Mouse (Mus musculus): Measurements from ENCODE around the gene AU022252.

The AU022252 gene

GRCm38 (mm10) chr4:119244468-119245240 is 12.1 kb upstream of the AU022252 start:
- DNase-seq (ENCODE audit: low spot score in 2 of 2) = peak; percentile 22 to 42

GRCm38 (mm10) chr4:119242571-119242970 is 10.1 kb upstream of the AU022252 start:
- DNase-seq (ENCODE audit: low spot score in 2 of 2) = no peak

DNA sequence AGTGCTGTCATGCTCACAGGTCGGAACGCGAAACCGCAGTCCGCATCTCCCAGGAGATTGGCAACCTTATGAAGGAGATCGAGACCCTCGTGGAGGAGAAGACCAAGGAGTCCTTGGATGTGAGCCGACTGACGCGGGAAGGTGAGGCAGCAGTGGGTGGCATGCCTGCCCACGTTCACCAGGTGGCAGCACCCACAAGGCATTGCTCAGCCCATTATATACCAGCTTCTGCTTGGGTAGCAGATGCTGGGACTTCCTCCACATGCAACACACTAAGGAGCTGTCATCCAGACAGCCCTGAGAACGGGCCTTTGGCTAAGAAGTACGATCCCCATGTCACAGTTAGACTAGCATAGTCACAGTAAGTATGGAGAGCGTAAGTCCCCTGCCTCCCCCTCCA is 9.2 kb upstream of the AU022252 start:
- peak; percentile 56 to 60 for DNase-seq (ENCODE audit: low spot score in 2 of 2)

- no peak for DNase-seq (ENCODE audit: low spot score in 2 of 2)
Measured at GRCm38 (mm10) chr4:119239181-119239682, 6.7 kb upstream of the AU022252 start.

DNA sequence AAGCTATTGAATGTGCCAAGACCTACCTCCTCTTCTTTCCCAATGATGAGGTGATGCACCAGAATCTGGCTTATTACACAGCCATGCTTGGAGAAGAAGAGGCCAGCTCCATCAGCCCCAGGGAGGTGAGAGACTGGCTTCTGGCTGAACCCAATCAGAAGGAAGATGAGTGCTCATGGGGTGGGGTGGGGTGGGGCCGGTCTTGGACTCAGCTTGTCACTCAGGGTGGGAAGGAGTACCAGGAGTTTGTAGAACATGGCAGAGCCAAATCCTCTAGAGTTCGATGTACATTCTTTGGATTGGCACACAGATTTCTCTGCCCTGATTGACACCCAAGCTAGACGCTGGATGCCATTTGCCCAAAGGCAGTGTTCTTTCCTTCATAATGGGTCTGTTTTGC is 6.1 kb upstream of the AU022252 start:
- DNase-seq (ENCODE audit: low spot score in 2 of 2) = no peak

DNA sequence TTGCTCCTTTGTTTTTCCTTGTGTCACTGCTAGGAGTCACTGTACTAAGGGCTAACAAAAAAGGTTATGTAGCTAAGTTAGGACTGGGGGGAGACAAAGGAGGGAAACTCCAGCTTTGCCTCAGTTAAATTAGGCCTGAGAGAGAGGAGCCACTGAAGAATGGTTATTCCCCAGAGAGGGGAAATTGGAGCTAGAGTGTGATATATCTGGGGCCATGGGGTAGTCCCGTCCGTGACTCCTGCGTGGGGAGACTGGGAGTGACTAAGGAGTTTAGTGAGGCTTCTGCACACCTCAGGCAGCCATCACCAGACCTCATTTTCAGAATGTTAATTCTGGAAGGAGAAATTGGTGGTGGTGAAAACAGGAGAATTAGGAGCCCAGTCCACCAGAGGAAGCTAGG is 1.8 kb upstream of the AU022252 start:
- no peak for DNase-seq (ENCODE audit: low spot score in 2 of 2)

DNA sequence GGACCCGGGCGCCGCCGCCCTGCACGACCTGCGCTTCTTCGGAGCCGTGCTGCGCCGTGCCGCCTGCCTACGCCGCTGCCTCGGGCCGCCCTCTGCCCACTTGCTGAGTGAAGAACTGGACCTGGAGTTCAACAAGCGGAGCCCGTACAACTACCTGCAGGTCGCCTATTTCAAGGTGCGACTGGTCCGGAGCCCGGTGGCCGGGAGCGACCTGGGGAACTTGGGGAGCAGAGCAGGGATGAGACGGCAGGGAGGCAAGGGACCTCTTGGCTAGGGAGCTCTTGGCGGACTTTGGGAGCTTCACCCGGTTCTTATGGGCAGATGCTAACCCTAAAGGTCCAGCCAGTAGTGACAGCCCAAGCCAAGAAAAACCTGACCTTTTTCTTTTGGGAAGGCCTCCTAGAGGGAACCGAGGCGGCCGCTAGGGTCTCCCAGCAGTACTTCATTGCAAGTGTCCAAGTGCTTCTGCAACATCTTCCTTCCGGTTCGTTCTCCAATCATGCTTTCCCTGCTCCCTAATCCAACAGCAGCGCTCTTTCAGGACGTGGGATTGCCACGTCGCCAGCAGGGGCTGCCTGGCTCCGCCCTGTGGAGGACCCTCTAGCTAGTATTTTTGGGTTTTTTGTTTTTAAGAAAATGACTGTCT is 867 bp upstream of the AU022252 start:
- DNase-seq (ENCODE audit: low spot score in 2 of 2) = peak; percentile 36 to 58

DNA sequence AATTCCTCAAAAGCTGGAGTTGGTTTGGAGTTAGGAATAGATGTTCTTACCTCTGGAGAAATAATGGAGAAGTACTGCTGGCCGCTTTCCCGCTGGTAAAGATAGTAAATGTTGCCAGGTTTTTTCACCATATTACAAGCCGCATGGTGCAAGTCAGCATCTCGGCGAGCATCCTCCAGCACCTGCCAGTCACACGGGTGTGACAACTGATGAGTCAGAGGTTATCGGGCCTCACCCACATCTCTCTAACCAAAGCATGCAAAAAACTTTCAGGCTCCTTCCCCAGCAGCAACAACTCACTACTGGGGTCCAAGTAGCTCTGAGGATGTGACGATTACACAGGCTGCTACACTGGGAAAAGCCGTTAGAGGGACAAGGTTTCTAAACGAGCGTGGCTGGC is 5.8 kb downstream of the AU022252 start:
- DNase-seq (ENCODE audit: low spot score in 2 of 2) = no peak

DNA sequence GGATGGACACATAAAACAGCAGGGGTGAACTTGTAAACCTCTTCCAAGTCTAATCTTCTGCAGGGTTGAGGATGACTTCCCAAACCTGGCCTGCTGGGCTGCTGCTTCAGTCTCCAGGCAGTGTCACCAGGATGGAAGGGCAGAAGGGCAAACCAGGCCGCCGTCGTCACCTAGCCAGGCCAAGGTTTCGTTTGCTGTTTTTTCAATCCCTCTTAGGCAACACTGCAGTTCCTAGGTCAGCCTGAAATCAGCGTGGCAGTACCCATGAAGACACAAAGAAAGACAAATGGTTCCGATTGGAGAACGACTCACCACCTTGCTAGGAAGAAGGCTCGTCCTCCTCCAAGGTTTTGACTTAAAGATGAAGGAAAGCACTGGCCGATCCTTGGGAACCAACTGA is 6.8 kb downstream of the AU022252 start:
- DNase-seq (ENCODE audit: low spot score in 2 of 2) = no peak

GRCm38 (mm10) chr4:119224534-119224933 is 8.0 kb downstream of the AU022252 start:
- DNase-seq (ENCODE audit: low spot score in 2 of 2) = no peak

- no peak for DNase-seq (ENCODE audit: low spot score in 2 of 2)
Measured at GRCm38 (mm10) chr4:119223696-119224095, 8.8 kb downstream of the AU022252 start.

GRCm38 (mm10) chr4:119218169-119218568 is 14.3 kb downstream of the AU022252 start, which contains the start of gene Tmem269:
Gene Tmem269, minus strand, starts transcription at chr4:119218217.
- DNase-seq (ENCODE audit: low spot score in 2 of 2) = no peak

DNA sequence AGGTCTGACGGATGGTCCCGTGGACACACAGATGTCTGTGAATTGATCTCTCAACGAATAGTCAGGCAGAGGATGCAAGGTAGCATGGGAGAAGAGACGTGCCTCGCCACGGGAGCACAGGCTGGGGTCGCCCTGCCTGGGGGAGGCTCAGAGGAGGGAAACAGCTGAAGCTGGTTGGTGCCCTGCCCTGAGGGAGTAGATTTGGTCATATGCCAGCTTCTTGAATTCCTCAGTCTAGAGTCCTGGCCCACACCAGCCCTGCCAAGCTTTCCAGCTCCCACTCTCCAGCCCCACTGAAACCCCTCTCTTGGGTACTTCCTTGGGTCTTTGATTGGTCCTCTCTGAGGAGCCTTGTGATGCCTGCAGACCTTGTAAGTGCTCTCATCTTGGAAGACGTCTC is 15.8 kb downstream of the AU022252 start:
- DNase-seq (ENCODE audit: low spot score in 2 of 2) = no peak

GRCm38 (mm10) chr4:119204672-119205071 is 27.8 kb downstream of the AU022252 start:
- peak in 1 of 2 experiments; percentile 50 for DNase-seq (ENCODE audit: low spot score in 2 of 2)

- DNase-seq (ENCODE audit: low spot score in 2 of 2) = no peak
Measured at GRCm38 (mm10) chr4:119198105-119198504, 34.4 kb downstream of the AU022252 start.

DNA sequence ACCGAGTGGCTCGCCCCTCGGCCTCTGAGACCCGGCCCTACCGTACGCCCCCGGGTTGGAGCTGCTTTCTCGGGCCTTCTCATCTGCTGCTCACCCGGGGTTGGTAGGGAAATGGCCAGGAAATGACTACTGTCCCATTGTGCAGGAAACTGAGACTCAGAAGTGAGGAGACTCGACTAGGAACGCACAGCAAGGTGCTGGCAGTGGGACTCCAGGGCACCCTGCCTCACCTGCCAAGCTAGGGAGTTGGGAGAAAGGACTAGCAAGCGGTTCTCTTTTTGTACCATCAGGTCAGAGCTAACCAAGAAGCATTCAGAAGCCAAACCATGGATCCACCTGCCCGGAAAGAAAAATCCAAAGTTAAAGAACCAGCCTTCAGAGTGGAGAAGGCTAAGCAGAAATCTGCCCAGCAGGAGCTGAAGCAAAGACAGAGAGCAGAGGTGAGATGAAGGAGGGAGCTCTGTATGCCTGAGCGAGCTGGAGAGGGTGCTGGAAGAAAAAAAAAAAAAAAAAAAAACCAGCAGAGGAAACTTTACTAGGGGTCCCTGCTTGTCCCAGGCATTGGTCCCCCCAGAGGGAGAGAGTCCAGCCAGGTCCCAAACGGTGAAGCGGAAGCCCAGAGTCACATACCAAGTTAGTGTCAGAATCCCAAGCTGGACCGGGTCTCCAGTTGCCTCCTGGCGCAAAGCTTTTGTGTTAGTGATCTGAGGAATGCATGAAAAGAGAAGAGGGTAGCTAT is 36.8 kb downstream of the AU022252 start:
- DNase-seq (ENCODE audit: low spot score in 2 of 2) = no peak

- peak; percentile 66 to 85 for DNase-seq (ENCODE audit: low spot score in 2 of 2)
Measured at GRCm38 (mm10) chr4:119194909-119195581, 37.5 kb downstream of the AU022252 start, which contains the start of gene Svbp. Gene Svbp, plus strand, starts transcription at chr4:119195306.

- no peak for DNase-seq (ENCODE audit: low spot score in 2 of 2)
Measured at GRCm38 (mm10) chr4:119192757-119193156, 39.8 kb downstream of the AU022252 start.

- DNase-seq (ENCODE audit: low spot score in 2 of 2) = no peak
Measured at GRCm38 (mm10) chr4:119191273-119191672, 41.2 kb downstream of the AU022252 start.

- no peak for DNase-seq (ENCODE audit: low spot score in 2 of 2)
Measured at GRCm38 (mm10) chr4:119190618-119191017, 41.9 kb downstream of the AU022252 start.

GRCm38 (mm10) chr4:119189864-119190263 is 42.6 kb downstream of the AU022252 start, which contains the start of gene Ermap:
Gene Ermap, minus strand, starts transcription at chr4:119190011.
- no peak for DNase-seq (ENCODE audit: low spot score in 2 of 2)

GRCm38 (mm10) chr4:119189392-119189791 is 43.1 kb downstream of the AU022252 start:
- DNase-seq (ENCODE audit: low spot score in 2 of 2) = no peak
